Mouse (Mus musculus): ENCODE measurements around the gene Ptk6.

- no peak for TF ChIP-seq CTCF (IDR thresholded peaks at IDR 0.05; ENCODE audit: extremely low read depth, insufficient read depth, insufficient read length, insufficient replicate concordance)
- TF ChIP-seq POLR2A (IDR thresholded peaks at IDR 0.05; ENCODE audit: low read depth, low read length): no peak
Observed at GRCm38 (mm10) chr2:181180898-181181297, 21.7 kb downstream of the Ptk6 start.

Measured in spleen, adult 2 months (tissue).